24 mouse cellular contexts compared by ENCODE assay signal in genomic region chr8:83647511-83647910, GRCm38 (mm10). TPM values are rescaled to one million over a fixed set of nuclear protein-coding genes. Genes with fewer than 3 reads are reported as not detected.
DNase-seq lines count a peak whose midpoint lies in the region; ATAC-seq and TF ChIP-seq lines count a peak whose summit lies in the region.
"Had no signal": no experiment of that assay in that cellular context is flagged by ENCODE, and none has a peak within 500 bp of the region (broad histone marks: within the 10 kb centered on the region; RNA-seq: fewer than 3 reads in every experiment).

No protein-coding gene starts in this region.

- TF ChIP-seq CTCF in thymus, adult 2 months (IDR thresholded peaks at IDR 0.05; ENCODE audit: borderline replicate concordance, control insufficient read depth, extremely low read depth, insufficient read depth, low read length, poor library complexity) = no peak

- peaks cover 18% of the 10 kb centered on the region for H3K27me3 ChIP-seq in megakaryocyte, embryonic 14.5 days (replicated peaks)
- no peaks in the 10 kb centered on the region for H3K27me3 ChIP-seq in thymus, adult 2 months (ENCODE audit: control insufficient read depth, insufficient read depth, low read length)
- H3K27me3 ChIP-seq: embryonic facial prominence, embryonic 13.5 days; embryonic facial prominence, embryonic 15.5 days; forebrain, embryonic 12.5 days; Patski had no signal

- H3K27ac ChIP-seq in thymus, adult 2 months (ENCODE audit: control insufficient read depth, insufficient read depth, low read length) = no peak overlapping the region
- H3K27ac ChIP-seq: embryonic facial prominence, embryonic 13.5 days; embryonic facial prominence, embryonic 15.5 days; forebrain, embryonic 10.5 days; forebrain, embryonic 12.5 days had no signal

- peak overlapping the region; percentile 16 for H3K4me3 ChIP-seq in megakaryocyte, embryonic 14.5 days (replicated peaks)
- no peak overlapping the region for H3K4me3 ChIP-seq in thymus, adult 2 months (ENCODE audit: control insufficient read depth, insufficient read depth, low read length)
- H3K4me3 ChIP-seq: embryonic facial prominence, embryonic 13.5 days; embryonic facial prominence, embryonic 15.5 days; erythroblast, embryonic 14.5 days; forebrain, embryonic 10.5 days; forebrain, embryonic 12.5 days had no signal

- 98% methylated on average over 11 of the region's 11 CpGs for WGBS in thymus, adult 2 months

- DNase-seq in ES-CJ7 (ENCODE audit: low read depth, low spot score) = peak; percentile 45
- peak; percentile 57 for DNase-seq in R1 (ENCODE audit: low read depth, low spot score)
- DNase-seq in urinary bladder, adult 18-20 months (ENCODE audit: low spot score in 2 of 2) = no peak
- no peak for DNase-seq in thymus, adult 2 months
- no peak for DNase-seq in embryo, embryonic 11 days
- DNase-seq: adrenal gland, adult 8-10 months; adrenal gland, postnatal 14 days; adrenal gland, postnatal 36 days; cerebellum, adult 11-12 months; cerebellum, adult 2 months; cerebellum, postnatal 10 days; cerebellum, postnatal 25 days had no signal

- no peak for TF ChIP-seq POLR2A in thymus, adult 2 months (IDR thresholded peaks at IDR 0.05; ENCODE audit: control insufficient read depth, extremely low read depth, insufficient read depth, low read length, poor library complexity)

- ATAC-seq in megakaryocyte, adult 5-6 weeks (ENCODE audit: poor library complexity, severe bottlenecking) = no peak
- ATAC-seq: activated CD4-positive, CD25-positive, alpha-beta regulatory T cell, adult 4 months; forebrain, embryonic 14.5 days; forebrain, embryonic 16.5 days; Patski had no signal

- peaks cover 19% of the 10 kb centered on the region for H3K9me3 ChIP-seq in megakaryocyte, embryonic 14.5 days
- H3K9me3 ChIP-seq: embryonic facial prominence, embryonic 13.5 days; embryonic facial prominence, embryonic 15.5 days had no signal

- H3K36me3 ChIP-seq in megakaryocyte, embryonic 14.5 days (replicated peaks; ENCODE audit: low read length) = no peaks in the 10 kb centered on the region
- no peaks in the 10 kb centered on the region for H3K36me3 ChIP-seq in thymus, adult 2 months (ENCODE audit: control insufficient read depth, insufficient read depth, low read length)
- H3K36me3 ChIP-seq: embryonic facial prominence, embryonic 13.5 days; embryonic facial prominence, embryonic 15.5 days; forebrain, embryonic 10.5 days; forebrain, embryonic 12.5 days; G1E had no signal

- H3K4me1 ChIP-seq in megakaryocyte, embryonic 14.5 days = peaks cover 28% of the 10 kb centered on the region
- peaks cover 8% of the 10 kb centered on the region for H3K4me1 ChIP-seq in thymus, adult 2 months (replicated peaks; ENCODE audit: control insufficient read depth, insufficient read depth, low read length)

RNA-seq across cellular contexts. Expression of gene Gipc1, which starts 5.0 kb away (rescaled TPM):
- polyA plus RNA-seq in megakaryocyte, embryonic 14.5 days (2012; ENCODE audit: insufficient read depth, low replicate concordance) = 306 and 351 TPM in 2 replicates
- 15.4 and 16.4 TPM in 2 replicates for total RNA-seq in megakaryocyte, adult 5-6 weeks (2015)
- 18.9 and 25.4 TPM in 2 replicates for total RNA-seq in megakaryocyte, adult 5-6 weeks (2017)
- 50.2 and 58.6 TPM in 2 replicates for polyA plus RNA-seq in thymus, adult 2 months (2012; rRNA removed)

RNA-seq across cellular contexts. Expression of gene Ptger1, which starts 19.0 kb away (rescaled TPM):
- 0.45 and 0.73 TPM in 2 replicates for polyA plus RNA-seq in megakaryocyte, embryonic 14.5 days (2012; ENCODE audit: insufficient read depth, low replicate concordance)
- total RNA-seq in megakaryocyte, adult 5-6 weeks (2015) = 0.07 TPM in 1 of 2 replicates, not detected in the other
- 1.7 and 2.2 TPM in 2 replicates for total RNA-seq in megakaryocyte, adult 5-6 weeks (2017)
- 0.50 and 0.61 TPM in 2 replicates for polyA plus RNA-seq in thymus, adult 2 months (2012; rRNA removed)

RNA-seq across cellular contexts. Expression of gene Dnajb1, which starts 39.5 kb away (rescaled TPM):
- polyA plus RNA-seq in megakaryocyte, embryonic 14.5 days (2012; ENCODE audit: insufficient read depth, low replicate concordance) = 23.3 and 30.5 TPM in 2 replicates
- 40.0 and 40.7 TPM in 2 replicates for total RNA-seq in megakaryocyte, adult 5-6 weeks (2015)
- 26.4 and 34.4 TPM in 2 replicates for total RNA-seq in megakaryocyte, adult 5-6 weeks (2017)
- polyA plus RNA-seq in thymus, adult 2 months (2012; rRNA removed) = 87.1 and 91.0 TPM in 2 replicates

RNA-seq across cellular contexts. Expression of gene Tecr, which starts 39.7 kb away (rescaled TPM):
- 406 and 513 TPM in 2 replicates for polyA plus RNA-seq in megakaryocyte, embryonic 14.5 days (2012; ENCODE audit: insufficient read depth, low replicate concordance)
- 282 and 314 TPM in 2 replicates for total RNA-seq in megakaryocyte, adult 5-6 weeks (2015)
- total RNA-seq in megakaryocyte, adult 5-6 weeks (2017) = 248 and 255 TPM in 2 replicates
- polyA plus RNA-seq in thymus, adult 2 months (2012; rRNA removed) = 577 and 705 TPM in 2 replicates

RNA-seq across cellular contexts. Expression of gene Pkn1, which starts 51.5 kb away (rescaled TPM):
- 73.0 and 95.0 TPM in 2 replicates for polyA plus RNA-seq in megakaryocyte, embryonic 14.5 days (2012; ENCODE audit: insufficient read depth, low replicate concordance)
- total RNA-seq in megakaryocyte, adult 5-6 weeks (2015) = 53.3 and 55.4 TPM in 2 replicates
- 103 and 110 TPM in 2 replicates for total RNA-seq in megakaryocyte, adult 5-6 weeks (2017)
- polyA plus RNA-seq in thymus, adult 2 months (2012; rRNA removed) = 321 and 324 TPM in 2 replicates

Comparison
In these comparisons a context has a peak if more than half of its experiments do, and no peak if none do; other contexts are left out.
1. DNase-seq: peak in ES-CJ7 (single experiment) and R1 (single experiment); none in urinary bladder, adult 18-20 months (0 of 2), thymus, adult 2 months (single experiment) and embryo, embryonic 11 days (single experiment).